Mouse (Mus musculus) embryo, embryonic 10 days (tissue): ENCODE measurements around the gene Gpt2.
A peak's percentile ranks its signal among the peaks of the same experiment; 100 is the strongest.

ENCODE experiments used
- DNase-seq: peaks from one replicate; pipeline ENCODE4 v3.0.0-alpha.2; 2015; ENCODE audit warnings: low spot score

Gene Gpt2

GRCm38 (mm10) chr8:85492125-85492875, at the start of gene Gpt2:
Gene Gpt2 (plus strand): TSS chr8:85492576.
- DNase-seq: peak; percentile 97

- no peak for DNase-seq
These were observed 48.3 kb upstream of the Gpt2 start for GRCm38 (mm10) chr8:85444092-85444491.

- no peak for DNase-seq
These were observed 46.3 kb upstream of the Gpt2 start for GRCm38 (mm10) chr8:85445936-85446685.

GRCm38 (mm10) chr8:85450335-85450734, 42.0 kb upstream of the Gpt2 start:
- DNase-seq: no peak

- DNase-seq: no peak
These were observed 40.0 kb upstream of the Gpt2 start for GRCm38 (mm10) chr8:85452328-85452727.

- no peak for DNase-seq
These were observed 39.1 kb upstream of the Gpt2 start for GRCm38 (mm10) chr8:85453256-85453655.

GRCm38 (mm10) chr8:85454750-85455149, 37.6 kb upstream of the Gpt2 start:
- no peak for DNase-seq

GRCm38 (mm10) chr8:85456536-85456935, 35.8 kb upstream of the Gpt2 start:
- DNase-seq: peak; percentile 93

- DNase-seq: no peak
These were observed 32.8 kb upstream of the Gpt2 start for GRCm38 (mm10) chr8:85459582-85459981.

GRCm38 (mm10) chr8:85460804-85461203, 31.6 kb upstream of the Gpt2 start:
- DNase-seq: no peak

- peak; percentile 33 for DNase-seq
These were observed 31.0 kb upstream of the Gpt2 start for GRCm38 (mm10) chr8:85461377-85461776.

- no peak for DNase-seq
These were observed 29.9 kb upstream of the Gpt2 start for GRCm38 (mm10) chr8:85462441-85462840.

GRCm38 (mm10) chr8:85464316-85464715, 28.1 kb upstream of the Gpt2 start:
- DNase-seq: no peak

- no peak for DNase-seq
These were observed 26.3 kb upstream of the Gpt2 start for GRCm38 (mm10) chr8:85466056-85466455.

- no peak for DNase-seq
These were observed 21.6 kb upstream of the Gpt2 start for GRCm38 (mm10) chr8:85470753-85471152.

- DNase-seq: no peak
These were observed 19.6 kb upstream of the Gpt2 start for GRCm38 (mm10) chr8:85472800-85473199.

- no peak for DNase-seq
These were observed 19.1 kb upstream of the Gpt2 start for GRCm38 (mm10) chr8:85473246-85473645.

GRCm38 (mm10) chr8:85474924-85475323, 17.5 kb upstream of the Gpt2 start:
- no peak for DNase-seq

GRCm38 (mm10) chr8:85476970-85477545, 15.3 kb upstream of the Gpt2 start:
- DNase-seq: no peak

GRCm38 (mm10) chr8:85478397-85478796, 14.0 kb upstream of the Gpt2 start:
- no peak for DNase-seq

GRCm38 (mm10) chr8:85479710-85480109, 12.7 kb upstream of the Gpt2 start:
- no peak for DNase-seq

GRCm38 (mm10) chr8:85481900-85482299, 10.5 kb upstream of the Gpt2 start:
- no peak for DNase-seq

GRCm38 (mm10) chr8:85482427-85482826, 9.9 kb upstream of the Gpt2 start:
- DNase-seq: no peak
